Mouse (Mus musculus): Measurements from ENCODE around the gene Spint4. TPM values are rescaled to one million over a fixed set of nuclear protein-coding genes. Genes with fewer than 3 reads are reported as not detected.

The Spint4 gene
- polyA plus RNA-seq, 1 experiment = not detected

DNA sequence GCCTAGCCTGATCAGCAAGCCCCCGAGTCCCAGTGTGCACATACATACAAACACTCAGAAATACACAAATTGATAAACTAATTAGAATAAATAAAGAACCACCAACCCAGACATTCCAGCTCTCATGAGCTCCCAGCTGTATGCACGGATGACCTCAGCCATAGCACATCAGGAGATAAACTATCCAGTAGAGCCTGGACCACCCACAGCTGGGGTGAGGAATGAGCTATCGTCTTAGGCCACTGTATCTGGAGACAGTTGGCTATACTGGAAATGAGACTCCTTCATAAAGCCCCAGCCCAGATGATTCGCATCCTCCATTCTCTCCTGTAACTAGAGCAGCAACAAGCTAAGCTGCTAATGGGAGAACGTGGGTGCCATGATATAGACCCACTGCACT lies 36.5 kb downstream of the Spint4 start:
- DNase-seq (ENCODE audit: low read depth) = no peak
- TF ChIP-seq CTCF (IDR thresholded peaks at IDR 0.05; ENCODE audit: borderline replicate concordance, extremely low read depth, insufficient read depth, insufficient read length) (no peak), POLR2A (IDR thresholded peaks at IDR 0.05; ENCODE audit: borderline replicate concordance, extremely low read depth, insufficient read depth, insufficient read length, poor library complexity, severe bottlenecking) (no peak)

DNA sequence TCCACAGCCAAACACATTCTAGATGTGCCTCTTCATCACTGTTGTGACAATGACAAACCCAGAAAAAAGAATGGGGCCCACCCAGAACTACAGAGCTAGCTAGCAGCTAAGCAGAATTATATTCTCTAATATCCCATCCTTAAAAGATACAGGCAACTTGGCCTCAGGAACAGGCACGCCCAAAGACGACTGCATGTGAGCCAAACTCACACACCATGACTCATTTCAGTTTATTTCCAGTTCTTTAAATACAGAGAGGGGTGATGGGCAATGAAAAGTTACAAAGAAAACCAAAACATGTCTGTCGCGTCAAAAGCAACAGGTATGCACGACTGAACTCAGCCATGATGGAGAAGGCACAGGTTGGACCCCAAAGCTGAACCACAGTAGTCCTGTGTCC lies 37.1 kb downstream of the Spint4 start:
- DNase-seq (ENCODE audit: low read depth) = no peak
- TF ChIP-seq CTCF (IDR thresholded peaks at IDR 0.05; ENCODE audit: borderline replicate concordance, extremely low read depth, insufficient read depth, insufficient read length) = no peak
- TF ChIP-seq POLR2A (IDR thresholded peaks at IDR 0.05; ENCODE audit: borderline replicate concordance, extremely low read depth, insufficient read depth, insufficient read length, poor library complexity, severe bottlenecking) = no peak

DNA sequence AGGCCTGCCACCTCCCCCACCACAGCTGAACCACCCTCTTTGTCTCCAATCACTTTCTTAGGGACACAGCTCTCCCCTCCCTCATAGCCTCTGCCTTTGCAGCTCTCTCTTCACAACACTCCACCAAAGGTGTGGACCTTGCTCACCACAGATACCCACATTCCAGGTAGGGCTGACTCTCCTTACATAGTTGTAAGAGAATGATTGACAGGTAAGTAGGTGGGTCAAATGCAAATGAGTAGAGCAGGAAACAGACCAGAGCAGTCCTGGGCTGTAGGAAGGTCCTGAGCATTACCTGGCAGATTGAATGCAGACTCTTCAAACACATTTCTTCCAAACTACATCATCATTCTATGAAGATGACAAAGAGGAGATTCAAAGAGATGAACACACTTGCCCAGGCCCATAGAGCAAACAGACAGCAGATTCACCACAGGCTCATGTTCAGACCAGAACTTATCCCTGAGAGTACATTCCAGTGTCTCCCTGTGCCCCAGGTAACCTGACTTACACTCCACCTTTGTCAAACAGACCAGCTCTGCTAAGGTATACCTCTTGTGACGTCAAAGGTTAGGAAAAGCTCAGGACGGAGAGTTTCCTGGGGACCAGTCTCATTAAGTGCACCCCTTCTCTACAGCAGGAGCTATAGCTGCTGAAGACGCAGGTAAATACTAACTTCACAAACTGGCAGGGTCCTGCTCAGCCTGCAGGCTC lies 39.2 kb downstream of the Spint4 start:
- TF ChIP-seq POLR2A (IDR thresholded peaks at IDR 0.05; ENCODE audit: borderline replicate concordance, extremely low read depth, insufficient read depth, insufficient read length, poor library complexity, severe bottlenecking) (no peak), CTCF (IDR thresholded peaks at IDR 0.05; ENCODE audit: borderline replicate concordance, extremely low read depth, insufficient read depth, insufficient read length) (no peak)
- DNase-seq (ENCODE audit: low read depth) = no peak

DNA sequence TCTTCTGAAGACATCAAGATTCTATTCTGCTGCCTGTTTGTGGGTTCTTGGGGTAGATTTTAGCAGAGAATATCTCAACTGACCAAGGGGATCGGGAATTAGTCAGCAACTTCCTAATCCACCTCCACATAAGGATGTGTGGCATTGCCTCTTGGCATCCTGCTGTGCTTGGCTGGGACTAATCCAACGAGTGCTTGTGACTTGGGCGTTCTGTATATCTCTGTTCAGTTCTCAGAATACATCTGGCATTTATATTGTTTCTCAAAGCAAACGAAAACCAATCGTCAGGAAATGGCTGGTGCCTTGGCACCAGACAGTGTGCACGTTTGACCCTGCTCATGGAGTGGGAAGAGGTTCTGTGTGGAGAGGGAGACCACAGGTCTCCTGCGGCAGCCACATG lies 41.6 kb downstream of the Spint4 start:
- TF ChIP-seq CTCF (IDR thresholded peaks at IDR 0.05; ENCODE audit: borderline replicate concordance, extremely low read depth, insufficient read depth, insufficient read length) (no peak), POLR2A (IDR thresholded peaks at IDR 0.05; ENCODE audit: borderline replicate concordance, extremely low read depth, insufficient read depth, insufficient read length, poor library complexity, severe bottlenecking) (no peak)
- no peak for DNase-seq (ENCODE audit: low read depth)

DNA sequence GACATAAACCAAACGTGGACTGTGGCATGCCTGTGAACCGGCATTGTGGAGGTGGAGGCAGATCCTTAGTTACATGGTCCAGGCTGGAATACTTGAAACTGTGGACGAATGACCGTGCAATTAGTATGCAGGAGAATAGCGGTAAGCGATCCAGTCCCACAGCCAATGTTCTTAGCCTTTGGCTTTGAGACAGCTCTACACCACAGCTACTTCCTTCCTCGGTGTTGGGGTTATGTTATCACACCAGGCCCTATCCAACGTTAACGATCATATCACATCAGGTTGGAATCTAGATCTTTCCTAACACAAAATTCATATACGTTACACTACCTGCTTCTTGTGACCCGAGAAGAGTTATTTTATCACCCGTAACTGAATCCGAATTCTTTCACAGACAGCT lies 46.7 kb downstream of the Spint4 start:
- no peak for TF ChIP-seq CTCF (IDR thresholded peaks at IDR 0.05; ENCODE audit: borderline replicate concordance, extremely low read depth, insufficient read depth, insufficient read length)
- TF ChIP-seq POLR2A (IDR thresholded peaks at IDR 0.05; ENCODE audit: borderline replicate concordance, extremely low read depth, insufficient read depth, insufficient read length, poor library complexity, severe bottlenecking) = no peak
- DNase-seq (ENCODE audit: low read depth) = no peak

GRCm38 (mm10) chr2:164745843-164746479 lies 47.7 kb downstream of the Spint4 start, which contains the start of the genes Wfdc3 and Dnttip1:
TSS of gene Wfdc3 (minus strand) at chr2:164745931.
TSS of gene Dnttip1 (plus strand) at chr2:164745983.
- TF ChIP-seq POLR2A (IDR thresholded peaks at IDR 0.05; ENCODE audit: borderline replicate concordance, extremely low read depth, insufficient read depth, insufficient read length, poor library complexity, severe bottlenecking) (peak; percentile 76), CTCF (IDR thresholded peaks at IDR 0.05; ENCODE audit: borderline replicate concordance, extremely low read depth, insufficient read depth, insufficient read length) (no peak)
- DNase-seq (ENCODE audit: low read depth) = peak; percentile 97

DNA sequence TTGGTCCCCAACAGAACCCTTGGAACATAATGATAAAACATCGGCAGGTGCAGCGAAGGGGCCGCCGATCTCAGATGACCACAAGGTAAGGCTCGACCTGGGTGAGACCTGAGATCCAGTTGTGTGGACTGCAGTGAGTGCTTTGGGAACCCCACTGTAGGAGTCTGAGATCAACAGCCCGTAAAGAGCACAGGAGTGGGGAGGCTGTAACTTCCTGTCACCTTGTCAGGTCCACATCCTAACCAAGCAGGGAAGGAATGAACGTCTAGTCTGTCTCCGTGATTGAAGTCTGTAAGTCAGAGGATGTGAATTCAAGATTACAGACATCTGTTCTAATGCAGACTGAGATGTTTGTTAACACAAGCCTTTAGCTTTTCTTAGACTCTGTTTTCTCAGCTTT lies 48.4 kb downstream of the Spint4 start:
- TF ChIP-seq POLR2A (IDR thresholded peaks at IDR 0.05; ENCODE audit: borderline replicate concordance, extremely low read depth, insufficient read depth, insufficient read length, poor library complexity, severe bottlenecking) (no peak), CTCF (IDR thresholded peaks at IDR 0.05; ENCODE audit: borderline replicate concordance, extremely low read depth, insufficient read depth, insufficient read length) (no peak)
- no peak for DNase-seq (ENCODE audit: low read depth)

DNA sequence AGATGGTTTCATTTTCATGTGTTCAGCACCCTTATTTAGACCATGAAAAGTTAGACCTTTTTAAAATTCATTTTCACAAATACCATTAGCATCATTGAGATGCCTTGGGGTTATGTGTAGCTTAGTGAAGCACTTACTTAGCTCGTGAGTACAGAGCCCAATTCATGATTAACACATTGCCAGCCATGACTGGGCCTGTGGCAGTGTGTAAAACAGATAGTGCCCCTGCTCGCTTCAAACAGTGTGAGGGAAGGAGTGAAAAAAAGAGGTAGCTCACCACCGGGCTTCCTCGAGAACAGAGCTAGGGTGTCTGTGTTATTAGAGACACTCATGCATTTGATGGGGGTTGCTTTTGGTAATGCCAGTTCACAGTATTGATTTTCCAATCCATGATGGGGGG lies 49.9 kb downstream of the Spint4 start:
- DNase-seq (ENCODE audit: low read depth) = no peak
- TF ChIP-seq POLR2A (IDR thresholded peaks at IDR 0.05; ENCODE audit: borderline replicate concordance, extremely low read depth, insufficient read depth, insufficient read length, poor library complexity, severe bottlenecking) (no peak), CTCF (IDR thresholded peaks at IDR 0.05; ENCODE audit: borderline replicate concordance, extremely low read depth, insufficient read depth, insufficient read length) (no peak)

DNA sequence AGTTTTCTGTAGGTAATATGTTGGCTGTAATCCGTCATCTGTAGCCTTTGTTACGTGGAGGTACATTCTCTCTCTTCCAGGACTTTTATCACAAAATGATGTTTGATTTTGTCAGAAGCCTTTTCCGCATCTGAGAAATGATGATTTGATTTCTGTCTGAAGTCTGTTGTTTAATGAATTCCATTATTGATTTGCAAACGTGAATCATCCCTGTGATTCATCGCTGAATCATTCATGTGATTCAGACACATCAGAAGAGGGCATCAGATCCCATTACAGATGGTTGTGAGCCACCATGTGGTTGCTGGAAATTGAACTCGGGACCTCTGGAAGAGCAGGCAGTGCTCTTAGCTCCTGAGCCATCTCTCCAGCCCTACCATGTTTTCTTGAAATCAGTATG lies 50.7 kb downstream of the Spint4 start:
- no peak for DNase-seq (ENCODE audit: low read depth)
- TF ChIP-seq POLR2A (IDR thresholded peaks at IDR 0.05; ENCODE audit: borderline replicate concordance, extremely low read depth, insufficient read depth, insufficient read length, poor library complexity, severe bottlenecking) (no peak), CTCF (IDR thresholded peaks at IDR 0.05; ENCODE audit: borderline replicate concordance, extremely low read depth, insufficient read depth, insufficient read length) (no peak)

Other genes starting within 250 kb of the Spint4 start
- 69.6 and 82.0 TPM in 2 replicates for gene Sys1, start 241.5 kb upstream of the Spint4 start, polyA plus RNA-seq (2012; rRNA removed)
- gene Gm20458, start 237.5 kb upstream of the Spint4 start, polyA plus RNA-seq (2012; rRNA removed) = 8.0 and 10.2 TPM in 2 replicates
- not detected in 2 replicates for gene Trp53tg5, start 224.8 kb upstream of the Spint4 start, polyA plus RNA-seq (2012; rRNA removed)
- gene Dbndd2, start 212.4 kb upstream of the Spint4 start, polyA plus RNA-seq (2012; rRNA removed) = 11.4 and 13.1 TPM in 2 replicates
- 109 and 155 TPM in 2 replicates for gene Pigt, start 201.0 kb upstream of the Spint4 start, polyA plus RNA-seq (2012; rRNA removed)
- 3.9 and 5.3 TPM in 2 replicates for gene Wfdc2, start 136.1 kb upstream of the Spint4 start, polyA plus RNA-seq (2012; rRNA removed)
- not detected in 2 replicates for gene Spint3, start 125.0 kb upstream of the Spint4 start, polyA plus RNA-seq (2012; rRNA removed)
- gene Wfdc6a, start 113.1 kb upstream of the Spint4 start, polyA plus RNA-seq (2012; rRNA removed) = not detected in 2 replicates
- gene Eppin, start 104.9 kb upstream of the Spint4 start, polyA plus RNA-seq (2012; rRNA removed) = not detected in 2 replicates
- not detected in 2 replicates for gene Wfdc6b, start 85.0 kb upstream of the Spint4 start, polyA plus RNA-seq (2012; rRNA removed)
- not detected in 2 replicates for gene Wfdc8, start 84.9 kb upstream of the Spint4 start, polyA plus RNA-seq (2012; rRNA removed)
- not detected in 2 replicates for gene Wfdc16, start 59.7 kb upstream of the Spint4 start, polyA plus RNA-seq (2012; rRNA removed)
- not detected in 2 replicates for gene Wfdc10, start 42.5 kb upstream of the Spint4 start, polyA plus RNA-seq (2012; rRNA removed)
- gene Wfdc9, start 41.9 kb upstream of the Spint4 start, polyA plus RNA-seq (2012; rRNA removed) = not detected in 2 replicates
- gene Wfdc11, start 24.4 kb upstream of the Spint4 start, polyA plus RNA-seq (2012; rRNA removed) = not detected in 2 replicates
- not detected in 2 replicates for gene Wfdc13, start 13.4 kb upstream of the Spint4 start, polyA plus RNA-seq (2012; rRNA removed)
- not detected in 2 replicates for gene Spint5, start 16.8 kb downstream of the Spint4 start, polyA plus RNA-seq (2012; rRNA removed)
- gene Wfdc3, start 47.4 kb downstream of the Spint4 start, polyA plus RNA-seq (2012; rRNA removed) = 0.94 and 1.4 TPM in 2 replicates
- 46.0 and 50.2 TPM in 2 replicates for gene Dnttip1, start 47.5 kb downstream of the Spint4 start, polyA plus RNA-seq (2012; rRNA removed)
- 94.0 and 201 TPM in 2 replicates for gene Ube2c, start 71.4 kb downstream of the Spint4 start, polyA plus RNA-seq (2012; rRNA removed)
- 1.7 TPM in 2 replicates for gene Tnnc2, start 81.5 kb downstream of the Spint4 start, polyA plus RNA-seq (2012; rRNA removed)
- gene Snx21, start 87.3 kb downstream of the Spint4 start, polyA plus RNA-seq (2012; rRNA removed) = 25.9 and 27.0 TPM in 2 replicates
- 29.7 and 41.1 TPM in 2 replicates for gene Acot8, start 106.4 kb downstream of the Spint4 start, polyA plus RNA-seq (2012; rRNA removed)
- gene Zswim3, start 106.6 kb downstream of the Spint4 start, polyA plus RNA-seq (2012; rRNA removed) = 8.5 and 10.1 TPM in 2 replicates
- 12.1 and 17.6 TPM in 2 replicates for gene Zswim1, start 124.2 kb downstream of the Spint4 start, polyA plus RNA-seq (2012; rRNA removed)
- not detected in 2 replicates for gene Spata25, start 130.0 kb downstream of the Spint4 start, polyA plus RNA-seq (2012; rRNA removed)
- 125 and 165 TPM in 2 replicates for gene Ctsa, start 134.4 kb downstream of the Spint4 start, polyA plus RNA-seq (2012; rRNA removed)
- gene Neurl2, start 135.0 kb downstream of the Spint4 start, polyA plus RNA-seq (2012; rRNA removed) = 5.1 and 7.0 TPM in 2 replicates
- gene Pltp, start 159.2 kb downstream of the Spint4 start, polyA plus RNA-seq (2012; rRNA removed) = 62.2 and 109 TPM in 2 replicates
- 55.5 and 60.1 TPM in 2 replicates for gene Pcif1, start 180.8 kb downstream of the Spint4 start, polyA plus RNA-seq (2012; rRNA removed)
- gene Zfp335, start 213.3 kb downstream of the Spint4 start, polyA plus RNA-seq (2012; rRNA removed) = 43.2 and 47.0 TPM in 2 replicates
- 19.5 and 32.8 TPM in 2 replicates for gene Mmp9, start 242.3 kb downstream of the Spint4 start, polyA plus RNA-seq (2012; rRNA removed)